Mouse (Mus musculus): ENCODE data around the gene Npm1. TPM values are rescaled to one million over a fixed set of nuclear protein-coding genes. Genes with fewer than 3 reads are reported as not detected.
A peak's percentile ranks its signal among the peaks of the same experiment; 100 is the strongest.

Gene Npm1
- total RNA-seq, 2 experiments from 2014 or later, result 458 to 497 TPM

GRCm38 (mm10) chr11:33146651-33147131 is 16.3 kb downstream of the Npm1 start:
- DNase-seq (ENCODE audit: low spot score in 2 of 2), result no peak

- DNase-seq (ENCODE audit: low spot score in 2 of 2), result peak in 1 of 2 experiments; percentile 58
Measured at GRCm38 (mm10) chr11:33146143-33146497, 16.9 kb downstream of the Npm1 start.

GRCm38 (mm10) chr11:33145201-33146142 is 17.5 kb downstream of the Npm1 start:
- no peak for DNase-seq (ENCODE audit: low spot score in 2 of 2)

DNA sequence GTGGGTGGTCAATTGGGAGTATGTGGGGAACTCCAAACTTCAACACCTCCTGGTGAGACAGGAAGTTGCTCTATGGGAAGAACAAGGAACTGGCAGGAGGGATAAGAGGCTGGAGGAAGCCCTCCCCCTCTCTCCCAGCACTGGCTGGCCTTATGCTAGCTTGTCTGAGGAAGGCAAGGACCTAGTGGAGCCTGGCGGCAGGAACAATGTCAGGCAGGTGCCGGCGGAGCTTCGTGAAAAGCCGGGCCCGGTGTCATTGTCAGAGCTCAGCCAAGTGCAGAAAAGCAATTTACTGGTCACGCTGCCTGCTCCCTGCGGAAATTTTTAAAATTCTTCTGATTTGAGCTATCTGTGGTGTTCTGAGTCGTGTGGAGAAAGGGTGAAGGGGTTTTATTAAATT is 19.1 kb downstream of the Npm1 start:
- DNase-seq (ENCODE audit: low spot score in 2 of 2), result no peak

DNA sequence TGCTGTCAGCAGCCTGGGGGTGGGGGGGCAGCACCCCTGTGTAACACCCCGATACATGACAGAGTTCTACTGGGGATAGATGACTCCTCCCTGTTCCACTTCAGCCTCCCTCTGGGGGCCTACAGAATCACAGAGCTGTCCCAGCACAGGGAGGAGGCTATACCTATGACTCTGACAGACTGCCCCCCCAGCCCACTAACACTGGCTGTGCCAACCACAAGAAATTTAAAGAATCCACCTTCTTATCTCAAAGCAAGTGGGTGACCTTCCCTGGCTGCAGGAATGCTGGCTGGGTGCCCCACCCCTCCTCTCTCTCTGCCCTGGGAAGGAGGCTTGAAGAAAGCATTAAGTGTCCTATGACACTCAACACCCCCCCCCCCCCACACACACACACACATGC is 20.2 kb downstream of the Npm1 start:
- DNase-seq (ENCODE audit: low spot score in 2 of 2), result no peak

- DNase-seq (ENCODE audit: low spot score in 2 of 2), result no peak
Measured at GRCm38 (mm10) chr11:33140111-33140460, 22.9 kb downstream of the Npm1 start.

DNA sequence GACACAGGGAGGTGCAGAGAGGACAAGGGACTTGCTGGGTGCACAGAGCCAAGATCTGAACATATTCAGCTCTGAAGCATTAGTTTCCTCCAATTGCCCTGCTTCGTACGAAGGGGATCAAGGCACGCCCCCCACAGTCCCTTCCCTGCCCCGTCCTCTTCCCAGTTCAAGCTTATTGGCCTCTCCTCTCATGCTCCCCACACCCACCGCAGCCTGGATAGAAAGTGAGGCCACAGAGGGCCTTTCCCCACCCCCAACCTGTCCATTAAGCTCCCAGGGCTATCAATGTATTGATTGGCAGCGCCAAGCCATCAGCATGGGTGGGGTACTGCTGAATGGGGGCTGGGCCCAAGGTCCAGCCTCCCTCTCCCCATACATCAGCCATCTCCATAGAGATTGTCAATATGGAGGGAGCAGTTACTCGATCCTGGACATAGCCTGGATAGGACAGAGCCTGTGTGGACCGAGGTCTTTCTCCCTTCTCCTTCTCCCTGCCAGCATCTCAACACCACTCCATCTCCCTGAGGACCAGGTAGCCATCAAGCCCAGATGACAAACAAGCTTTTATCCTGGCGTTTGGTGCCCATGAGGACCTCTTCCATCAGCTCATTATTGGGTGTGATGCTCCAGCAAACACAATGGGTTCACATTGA is 23.4 kb downstream of the Npm1 start:
- no peak for DNase-seq (ENCODE audit: low spot score in 2 of 2)

- no peak for DNase-seq (ENCODE audit: low spot score in 2 of 2)
Measured at GRCm38 (mm10) chr11:33138686-33139085, 24.3 kb downstream of the Npm1 start.

- no peak for DNase-seq (ENCODE audit: low spot score in 2 of 2)
Measured at GRCm38 (mm10) chr11:33134391-33134986, 28.5 kb downstream of the Npm1 start.

- no peak for DNase-seq (ENCODE audit: low spot score in 2 of 2)
Measured at GRCm38 (mm10) chr11:33132619-33133338, 30.2 kb downstream of the Npm1 start.

- no peak for DNase-seq (ENCODE audit: low spot score in 2 of 2)
Measured at GRCm38 (mm10) chr11:33127058-33127457, 35.9 kb downstream of the Npm1 start.

- DNase-seq (ENCODE audit: low spot score in 2 of 2), result peak in 1 of 2 experiments; percentile 15
Measured at GRCm38 (mm10) chr11:33122575-33123268, 40.3 kb downstream of the Npm1 start.

- DNase-seq (ENCODE audit: low spot score in 2 of 2), result no peak
Measured at GRCm38 (mm10) chr11:33119556-33119955, 43.5 kb downstream of the Npm1 start.

DNA sequence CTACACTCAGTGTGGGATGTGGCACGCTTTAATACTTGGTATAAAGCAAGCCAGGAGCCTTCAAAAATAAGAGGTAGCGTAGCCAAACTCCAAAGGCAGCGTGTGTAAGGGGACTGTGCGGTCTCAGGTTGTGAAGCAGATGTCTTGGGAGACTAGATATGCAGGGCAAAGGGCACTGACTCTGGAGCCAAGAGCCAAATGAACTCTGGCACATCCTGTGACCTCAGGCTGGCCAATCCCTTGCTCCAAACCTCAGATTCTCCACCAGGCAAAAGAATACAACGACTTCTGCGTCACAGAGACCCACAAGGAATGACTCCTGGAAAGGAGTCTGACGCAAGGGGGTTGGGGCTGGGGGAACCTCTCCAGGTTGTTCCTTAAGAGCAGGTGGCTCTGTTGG is 43.9 kb downstream of the Npm1 start:
- DNase-seq (ENCODE audit: low spot score in 2 of 2), result no peak

DNA sequence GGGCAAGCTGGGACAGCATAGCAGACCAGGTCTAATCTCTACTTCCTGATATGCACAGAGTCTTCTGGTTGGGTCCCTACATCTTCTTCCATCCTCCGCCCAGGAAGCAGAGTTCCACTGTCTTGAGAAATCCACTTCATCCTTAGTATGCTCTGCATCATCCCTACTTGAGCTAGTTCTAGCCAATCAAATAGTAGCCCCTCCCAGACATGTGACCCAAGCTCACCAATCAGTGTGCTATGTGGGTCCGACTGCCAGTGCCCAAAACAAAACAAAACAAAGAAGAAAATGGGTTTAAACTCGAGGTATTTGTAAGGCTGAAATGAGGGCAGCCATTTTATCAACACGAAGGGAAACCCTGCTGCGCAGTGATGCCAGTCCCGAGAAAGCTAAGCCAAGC is 44.5 kb downstream of the Npm1 start:
- DNase-seq (ENCODE audit: low spot score in 2 of 2), result no peak

DNA sequence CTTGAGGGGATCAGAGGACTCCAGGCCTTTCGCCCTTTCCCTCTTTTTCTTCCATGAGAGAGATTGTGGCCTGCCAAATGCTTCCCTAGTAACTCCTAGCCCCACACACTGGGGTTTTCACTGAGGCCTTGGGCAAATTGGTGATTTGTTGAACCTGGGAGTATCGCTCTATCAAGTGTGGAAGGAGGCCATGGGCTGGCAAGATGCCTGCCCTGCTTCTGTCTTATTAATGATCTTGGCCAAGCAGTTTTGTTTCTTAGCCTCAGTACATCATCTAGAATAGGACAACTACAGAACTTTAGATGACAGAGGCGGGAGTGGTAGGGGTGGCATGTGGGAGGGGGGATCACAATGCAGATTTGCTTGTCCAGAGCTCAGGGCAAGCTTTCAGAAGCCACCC is 47.2 kb downstream of the Npm1 start:
- DNase-seq (ENCODE audit: low spot score in 2 of 2), result no peak

GRCm38 (mm10) chr11:33112407-33112806 is 50.6 kb downstream of the Npm1 start:
- no peak for DNase-seq (ENCODE audit: low spot score in 2 of 2)

DNA sequence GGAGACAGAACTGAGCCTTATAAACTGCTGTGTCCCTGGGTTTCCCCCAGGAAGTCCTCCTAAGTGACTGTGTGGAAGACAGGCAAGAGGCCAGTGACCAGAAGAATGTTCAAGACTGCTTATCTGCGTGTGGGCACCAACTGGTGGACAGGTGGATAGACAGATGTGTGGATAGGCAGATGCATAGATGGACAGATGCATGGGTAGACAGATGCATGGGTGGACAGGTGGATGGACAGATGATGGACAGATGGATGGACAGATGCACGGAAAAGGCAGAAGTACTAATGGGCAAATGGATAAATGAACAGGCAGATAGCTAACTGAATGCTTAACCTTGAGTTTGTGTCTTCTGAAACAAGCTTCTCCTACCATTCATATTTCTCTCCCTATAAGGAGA is 52.9 kb downstream of the Npm1 start:
- no peak for DNase-seq (ENCODE audit: low spot score in 2 of 2)

DNA sequence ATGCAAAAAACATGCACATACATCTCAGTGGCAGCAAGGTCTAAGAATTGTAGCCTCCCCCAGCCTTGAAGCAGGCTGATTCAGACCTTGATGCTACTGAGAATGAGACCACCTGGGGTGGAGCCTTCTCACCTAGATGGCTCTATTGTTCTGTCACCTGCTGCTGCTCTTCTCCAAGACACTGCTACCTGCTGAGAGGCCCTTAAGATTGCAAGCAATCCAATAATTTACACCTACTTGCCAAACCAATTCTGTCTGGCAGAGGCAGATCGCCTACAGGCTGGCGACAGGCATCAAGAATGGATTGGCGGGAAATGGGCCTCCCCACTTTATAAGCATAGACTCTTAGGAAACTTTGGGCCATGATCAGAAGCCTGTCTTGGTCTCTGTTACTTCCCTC is 55.5 kb downstream of the Npm1 start:
- DNase-seq (ENCODE audit: low spot score in 2 of 2), result no peak

DNA sequence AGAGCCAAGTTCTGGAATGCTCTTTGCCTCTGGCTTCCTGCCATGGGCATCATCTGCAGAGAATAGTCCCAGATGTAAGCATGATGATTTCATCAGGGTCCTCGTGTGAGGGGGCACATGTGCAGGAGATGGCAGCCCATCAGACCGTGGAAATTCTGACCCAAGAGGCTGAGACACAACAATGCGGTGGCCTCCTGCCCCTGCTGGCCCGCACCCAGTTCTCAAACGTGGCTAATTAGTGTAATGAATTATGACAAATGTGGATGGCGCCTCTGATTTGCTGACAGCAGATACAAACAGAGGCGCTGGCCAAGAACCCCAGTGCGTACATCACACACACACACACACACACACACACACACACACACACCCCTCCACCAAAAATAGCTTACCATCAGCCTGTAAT is 58.1 kb downstream of the Npm1 start:
- no peak for DNase-seq (ENCODE audit: low spot score in 2 of 2)
